In genomic region chr8:81538310-81538709, GRCm38 (mm10) we compare ENCODE assay signal across 18 mouse cellular contexts.
"Had no signal": no experiment of that assay in that cellular context is flagged by ENCODE, and none has a peak within 500 bp of the region (broad histone marks: within the 10 kb centered on the region; RNA-seq: fewer than 3 reads in every experiment).

No protein-coding gene starts in this region.

- H3K4me1 ChIP-seq: limb, embryonic 10.5 days; limb, embryonic 13.5 days; liver, embryonic 15.5 days had no signal

- H3K27ac ChIP-seq: limb, embryonic 10.5 days; limb, embryonic 13.5 days; liver, embryonic 15.5 days; stomach, postnatal 0 days had no signal

- H3K36me3 ChIP-seq: limb, embryonic 10.5 days; limb, embryonic 13.5 days; liver, embryonic 15.5 days had no signal

- DNase-seq: kidney, adult 9 months; kidney, postnatal 14 days; kidney, postnatal 4 days; lung, adult 2 months; lung, postnatal 14 days; lung, postnatal 4 days; midbrain, embryonic 14.5 days; right cerebral cortex, adult 18-20 months; right cerebral cortex, postnatal 14 days; right cerebral cortex, postnatal 4 days; thymus, adult 2 months; thymus, postnatal 14 days; thymus, postnatal 4 days had no signal

- H3K9ac ChIP-seq: limb, embryonic 13.5 days; liver, embryonic 15.5 days had no signal

- H3K4me2 ChIP-seq: limb, embryonic 13.5 days; liver, embryonic 15.5 days; midbrain, embryonic 11.5 days had no signal

- H3K27me3 ChIP-seq: limb, embryonic 13.5 days; liver, embryonic 15.5 days had no signal

- H3K4me3 ChIP-seq: limb, embryonic 10.5 days; limb, embryonic 13.5 days; liver, embryonic 15.5 days had no signal

- H3K9me3 ChIP-seq: limb, embryonic 10.5 days; limb, embryonic 13.5 days; liver, embryonic 15.5 days had no signal
